Mouse (Mus musculus) c-Kit-positive CD71-positive TER-119-positive erythroid progenitor cells, embryonic 14.5 days (primary cell): ENCODE data around the gene Ptprt.

ENCODE experiments used
- DNase-seq: peaks from one replicate; pipeline ENCODE4 v3.0.0-alpha.2; 2013; ENCODE audit warnings: low spot score

Ptprt gene

DNA sequence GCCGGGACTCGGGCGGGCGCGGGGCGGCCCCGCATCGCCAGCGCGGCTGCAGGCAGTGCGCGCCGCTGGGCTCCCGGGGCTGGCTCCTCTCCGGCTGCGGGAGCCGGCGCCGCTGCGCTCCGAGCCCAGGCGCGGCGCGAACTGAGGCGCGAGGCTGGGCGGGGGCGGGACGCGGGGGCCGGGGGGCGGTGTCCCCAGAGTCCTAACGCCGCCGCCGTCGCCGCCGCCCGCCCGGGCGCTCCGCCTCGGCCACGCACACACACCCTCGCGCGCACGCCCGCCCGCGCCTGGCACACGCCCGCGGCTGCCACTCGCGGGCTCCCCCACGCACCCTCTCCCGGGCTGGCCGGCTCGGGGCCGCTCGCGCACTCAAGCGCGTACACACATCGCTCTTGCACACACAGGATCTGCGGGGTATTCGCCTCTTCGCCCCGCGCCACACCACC is at the start of gene Ptprt:
Ptprt (minus strand) TSS at position 207 of the 446 bp plus-strand sequence.
- DNase-seq, result no peak

- DNase-seq, result no peak
These were observed 49.5 kb upstream of the Ptprt start for GRCm38 (mm10) chr2:162710443-162710842.

- DNase-seq, result no peak
These were observed 38.7 kb upstream of the Ptprt start for GRCm38 (mm10) chr2:162699691-162700090.

DNA sequence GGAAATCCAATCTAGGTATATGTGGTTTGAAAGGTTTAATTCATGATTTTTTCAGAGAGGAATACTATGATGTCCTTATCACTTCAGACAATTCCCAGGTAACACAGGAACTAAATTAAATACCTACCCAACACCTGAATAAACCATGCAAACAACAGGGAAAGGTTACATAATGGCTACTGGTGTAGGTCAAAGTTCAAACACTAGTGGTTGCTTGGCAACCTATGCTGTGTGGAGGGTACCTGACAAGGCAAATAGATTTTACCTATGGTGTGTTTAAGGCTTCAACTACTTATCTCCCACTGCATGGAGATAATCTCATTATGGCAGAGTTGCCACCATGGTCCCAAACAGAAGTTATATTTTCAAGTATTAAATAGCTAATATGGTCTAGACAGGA is 38.1 kb upstream of the Ptprt start:
- no peak for DNase-seq

GRCm38 (mm10) chr2:162698068-162698467 is 37.1 kb upstream of the Ptprt start:
- no peak for DNase-seq

- no peak for DNase-seq
These were observed 36.2 kb upstream of the Ptprt start for GRCm38 (mm10) chr2:162697151-162697550.

GRCm38 (mm10) chr2:162692143-162692542 is 31.2 kb upstream of the Ptprt start:
- DNase-seq, result no peak

DNA sequence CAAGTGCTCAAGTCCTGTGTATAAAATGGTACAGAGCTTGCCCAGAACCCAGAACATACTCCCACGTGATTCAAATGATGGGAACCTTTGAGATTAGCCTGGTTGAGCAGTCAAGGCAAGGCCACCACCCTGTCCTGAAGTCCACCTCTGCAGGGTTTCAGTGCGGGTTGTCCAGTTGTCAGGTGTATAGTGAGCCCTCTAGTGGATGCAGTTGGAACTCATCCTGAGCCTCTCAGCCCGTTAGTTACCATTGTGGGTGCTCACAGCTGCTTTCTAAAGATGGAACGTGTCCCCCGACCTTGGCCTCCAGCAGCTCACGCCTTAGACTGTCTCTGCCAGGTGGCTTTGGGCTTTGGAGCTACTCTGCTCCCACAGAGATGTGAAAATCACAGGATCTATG is 21.7 kb upstream of the Ptprt start:
- no peak for DNase-seq

- DNase-seq, result no peak
These were observed 1.6 kb upstream of the Ptprt start for GRCm38 (mm10) chr2:162662431-162662970.

DNA sequence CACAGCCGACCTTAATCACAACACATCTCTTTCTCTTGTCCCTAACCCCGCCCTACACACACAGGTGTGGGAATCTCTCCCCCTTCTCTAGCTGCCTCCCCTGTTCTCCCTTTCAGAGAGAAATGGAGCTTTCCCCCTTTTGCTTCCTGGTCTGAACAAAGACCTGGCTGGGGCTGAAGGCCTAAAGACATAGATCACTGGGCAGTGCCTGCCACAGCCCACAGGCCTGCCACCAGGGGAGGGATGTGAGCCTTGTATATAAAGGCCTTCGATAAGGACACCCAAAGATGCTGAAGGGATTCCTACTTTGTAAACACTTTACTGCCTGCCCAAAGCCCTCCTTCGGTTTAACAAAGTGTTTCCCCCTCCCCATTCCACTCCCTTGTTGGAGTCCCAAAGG is 786 bp upstream of the Ptprt start:
- DNase-seq, result no peak

DNA sequence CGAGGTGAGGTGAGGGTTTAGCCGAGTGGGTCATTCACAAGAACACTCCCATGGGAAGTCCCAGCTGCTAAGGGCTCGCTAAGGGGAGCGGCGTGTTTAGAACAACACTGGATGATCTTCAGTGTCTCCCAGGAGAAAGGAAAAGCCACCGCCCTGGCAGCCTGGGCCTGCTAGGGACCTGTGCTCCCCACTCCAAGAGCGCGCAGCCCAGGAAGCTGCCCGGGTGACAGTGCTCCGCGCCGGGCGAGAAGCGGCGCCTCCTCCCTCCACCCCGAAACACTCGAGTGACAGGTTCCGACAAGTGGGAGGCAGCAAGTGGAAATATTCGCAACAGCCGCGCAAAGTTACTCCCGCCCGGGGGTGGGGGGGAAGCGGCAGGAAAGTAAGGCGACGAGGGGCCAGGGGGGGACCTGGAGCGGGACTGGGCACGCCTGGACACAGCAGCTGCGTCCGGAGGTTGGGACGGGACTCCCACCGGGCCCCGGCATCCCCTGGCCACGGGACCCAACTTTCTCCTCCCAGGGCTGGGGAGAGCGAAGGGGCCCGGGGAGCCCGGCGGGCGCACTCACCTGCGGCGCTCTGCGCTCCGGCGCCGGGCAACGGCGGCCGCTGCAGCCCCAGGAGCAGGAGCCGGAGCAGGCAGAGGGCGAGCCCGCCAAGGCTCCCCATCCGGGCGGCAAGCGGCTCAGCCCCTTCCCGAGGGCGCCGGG is 561 bp downstream of the Ptprt start:
- no peak for DNase-seq

DNA sequence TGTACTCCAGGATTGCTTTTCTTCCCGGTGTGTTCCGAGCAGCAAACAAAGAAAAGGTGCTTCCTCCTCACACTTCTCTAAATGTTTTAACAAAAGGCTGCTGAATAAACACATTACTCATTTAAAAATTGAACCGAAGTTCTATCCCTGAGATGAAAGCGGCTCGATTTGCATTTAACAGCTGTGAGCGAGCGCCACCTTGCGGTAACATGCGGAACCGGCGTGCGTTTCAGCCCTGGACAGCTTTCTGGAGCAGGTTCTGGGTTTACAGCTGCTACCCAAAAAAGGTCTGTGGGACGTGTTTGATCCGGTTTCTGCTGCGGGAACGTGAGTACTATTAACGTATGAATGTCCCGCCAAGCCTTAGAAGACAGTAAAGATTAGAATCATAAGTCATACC is 1.9 kb downstream of the Ptprt start:
- peak; percentile 45 for DNase-seq

- no peak for DNase-seq
These were observed 3.4 kb downstream of the Ptprt start for GRCm38 (mm10) chr2:162657541-162657940.

DNA sequence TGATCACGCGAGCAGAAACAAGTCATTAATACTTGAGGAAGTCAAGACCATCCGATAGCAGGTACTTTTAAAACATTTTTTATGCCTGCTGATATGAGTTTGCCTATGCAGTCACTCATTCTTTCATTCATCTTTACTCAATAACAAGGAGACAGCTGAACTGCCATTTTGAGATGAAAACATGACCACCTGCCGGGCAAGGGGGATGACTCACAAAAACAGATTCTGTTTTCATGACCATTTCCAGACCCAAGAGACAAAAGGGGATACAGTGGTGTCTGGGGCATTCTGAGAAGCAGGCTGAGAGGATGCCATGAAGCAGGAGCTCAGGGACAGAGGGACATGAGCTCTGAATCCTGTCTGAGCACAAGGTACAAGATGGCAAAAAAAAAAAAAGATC is 6.5 kb downstream of the Ptprt start:
- DNase-seq, result no peak

DNA sequence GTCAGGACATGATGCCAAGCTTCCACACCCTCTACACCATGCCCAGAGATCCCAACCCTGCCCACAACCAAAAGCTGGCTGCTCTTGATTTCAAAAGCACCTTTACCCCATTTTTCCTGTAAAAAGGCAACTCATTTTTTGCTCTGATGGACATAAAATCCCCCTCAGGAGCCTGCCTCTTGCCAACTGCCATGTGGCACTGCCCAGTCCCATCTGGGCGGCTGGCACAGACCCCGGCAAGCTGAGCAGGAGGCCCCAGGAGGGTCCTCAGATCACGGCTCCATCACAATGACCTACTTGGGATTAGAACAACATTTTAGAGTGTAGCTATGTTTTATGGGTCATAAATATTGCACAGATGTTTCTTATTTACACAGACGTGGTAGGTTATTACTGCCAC is 22.3 kb downstream of the Ptprt start:
- no peak for DNase-seq

DNA sequence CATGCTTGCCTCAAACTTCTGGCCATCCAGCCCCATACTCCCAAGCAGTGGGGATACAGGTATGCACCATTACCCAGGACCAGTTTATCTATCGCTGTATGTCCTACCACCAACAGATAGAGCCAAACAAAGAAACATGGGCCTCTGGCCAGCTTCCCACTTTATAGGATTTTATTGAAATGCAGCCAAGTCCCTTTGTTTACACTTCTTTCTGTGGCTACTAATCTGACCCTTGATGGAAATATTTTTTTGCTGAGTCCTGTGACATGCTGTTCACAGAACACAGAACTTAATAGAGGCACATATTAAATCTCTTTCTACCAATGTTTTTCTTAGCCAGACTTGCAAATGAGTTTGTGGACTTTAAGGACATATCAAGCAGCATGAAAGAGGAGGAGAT is 23.4 kb downstream of the Ptprt start:
- no peak for DNase-seq

DNA sequence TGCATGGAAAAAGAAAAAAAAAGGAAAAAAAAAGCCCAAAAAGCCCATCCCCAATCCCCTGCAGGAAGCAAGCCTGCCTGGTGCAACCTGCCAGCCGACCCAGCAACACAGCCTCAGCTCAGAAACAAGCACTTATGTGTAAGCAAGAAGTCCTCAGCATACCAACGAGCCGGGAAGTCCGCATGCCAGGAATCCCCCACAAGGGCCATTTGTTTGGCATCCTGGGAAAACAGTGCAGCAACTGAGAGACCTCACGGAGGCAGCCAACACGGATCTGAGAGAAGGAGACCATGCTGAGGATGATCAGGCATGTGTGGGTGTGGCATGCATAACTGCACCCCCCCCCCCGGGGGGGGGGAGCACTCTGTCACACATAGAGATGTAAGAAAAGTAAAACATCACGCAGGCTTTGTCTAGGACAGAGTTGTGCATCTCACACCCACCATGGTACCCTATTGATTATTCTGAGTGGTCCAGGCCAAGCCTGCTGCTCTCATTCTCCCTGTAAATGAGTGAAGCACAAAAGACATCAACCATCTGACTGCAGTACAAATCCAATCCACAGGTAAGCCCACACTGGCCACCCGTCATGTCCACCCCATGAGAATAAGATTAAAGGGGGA is 24.4 kb downstream of the Ptprt start:
- no peak for DNase-seq

DNA sequence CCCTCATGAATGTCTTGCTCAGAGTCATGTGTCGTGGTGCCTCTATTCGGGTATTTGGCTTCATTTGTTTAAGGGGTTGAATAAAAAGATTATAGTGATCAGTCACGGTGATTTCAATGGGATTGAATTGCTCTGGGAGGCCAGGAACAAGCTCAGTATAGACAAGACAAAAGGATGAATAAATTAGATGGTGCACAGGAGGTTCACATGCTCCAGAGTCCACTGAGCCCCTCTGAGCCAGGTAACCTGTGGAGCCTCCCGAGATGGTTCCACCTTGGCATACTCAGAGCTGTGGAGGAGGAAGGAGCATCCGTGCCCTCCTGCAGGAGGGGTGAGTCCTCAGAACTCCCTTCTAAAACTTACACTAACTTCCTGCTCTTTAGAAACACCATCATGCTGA is 26.0 kb downstream of the Ptprt start:
- no peak for DNase-seq

GRCm38 (mm10) chr2:162626076-162626475 is 34.9 kb downstream of the Ptprt start:
- no peak for DNase-seq

- no peak for DNase-seq
These were observed 36.2 kb downstream of the Ptprt start for GRCm38 (mm10) chr2:162624707-162625106.

DNA sequence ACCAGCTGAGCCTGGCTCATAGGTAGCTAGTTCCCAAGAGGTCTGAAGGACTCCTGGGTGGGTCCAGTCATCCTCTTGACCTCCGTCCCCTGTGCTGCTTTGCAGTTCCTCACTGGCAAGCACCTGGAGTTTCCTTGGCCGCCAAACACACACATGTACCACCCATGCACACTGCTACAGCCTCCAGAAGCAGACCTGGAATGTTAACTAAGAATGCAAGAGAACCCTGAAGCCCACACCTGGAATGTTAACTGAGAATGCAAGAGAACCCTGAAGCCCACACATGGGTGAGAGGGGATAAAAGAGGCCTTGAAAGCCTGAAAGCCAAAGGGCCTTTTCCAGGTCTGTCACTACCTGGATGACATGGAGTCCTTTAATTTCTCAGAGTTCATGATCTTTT is 46.7 kb downstream of the Ptprt start:
- DNase-seq, result no peak

DNA sequence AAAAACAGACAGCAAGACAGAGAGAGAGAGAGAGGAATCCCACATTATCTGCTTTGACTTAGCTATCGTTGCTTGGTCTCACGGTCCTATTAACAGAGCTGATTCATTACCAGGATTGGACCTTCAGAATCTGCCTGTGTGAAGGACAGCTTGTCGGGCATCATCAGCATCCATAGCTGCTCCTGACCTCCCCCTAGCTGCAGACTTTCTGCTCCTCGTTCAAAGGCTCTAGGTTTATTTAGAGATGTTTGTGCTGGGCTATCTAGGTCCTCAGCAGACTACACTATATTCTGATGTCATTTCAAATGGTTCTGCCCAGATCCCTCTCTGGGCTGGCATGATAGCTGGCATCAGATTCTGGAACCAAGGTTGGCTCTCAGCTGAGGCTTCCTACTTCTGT is 47.5 kb downstream of the Ptprt start:
- DNase-seq, result no peak

DNA sequence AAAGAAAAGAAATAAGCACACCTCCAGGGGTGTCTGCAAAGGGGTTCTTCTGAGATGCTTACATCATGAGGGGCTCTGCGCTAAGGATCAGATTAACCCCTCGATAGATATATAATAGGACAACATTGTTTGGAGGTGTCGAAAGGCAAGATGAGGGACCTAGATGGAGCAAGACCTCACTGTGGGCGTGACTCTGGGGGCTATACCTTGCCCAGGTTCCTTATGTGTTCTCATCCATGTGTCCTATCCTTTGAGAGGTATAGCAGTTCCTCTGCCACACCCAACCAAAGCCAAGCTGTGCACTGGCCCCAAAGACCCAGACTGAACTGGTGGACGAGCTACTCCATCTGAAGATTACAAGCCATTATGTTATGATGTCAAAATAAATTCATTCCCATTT is 58.2 kb downstream of the Ptprt start:
- no peak for DNase-seq

GRCm38 (mm10) chr2:162591388-162591787 is 69.6 kb downstream of the Ptprt start:
- DNase-seq, result no peak
